Mouse (Mus musculus) embryonic facial prominence, embryonic 14.5 days (tissue): ENCODE results near the gene Fam104a. TPM values are rescaled to one million over a fixed set of nuclear protein-coding genes. Genes with fewer than 3 reads are reported as not detected.

Experiments
- ATAC-seq: fragments of 200-750 bp; cut with Nextera tagmentation; 2 replicates; pipeline ENCODE4 v1.8.0; 2017; ENCODE audit warnings: low read depth, moderate number of reproducible peaks, moderate TSS enrichment
- DNase-seq: peaks from one replicate; pipeline ENCODE4 v3.0.0-alpha.2; 2015; ENCODE audit warnings: low spot score
- H3K27ac ChIP-seq: fragments of 300-500 bp; sonication (generic); replicated peaks from 2 replicates; pipeline ENCODE4 v1.5.1; 2014; ENCODE audit warnings: low read depth, mild to moderate bottlenecking, low read length, moderate library complexity
- H3K27me3 ChIP-seq: fragments of 300-500 bp; sonication (generic); replicated peaks from 2 replicates; pipeline ENCODE4 v1.6.1; 2014; ENCODE audit warnings: low read length; ENCODE audit not compliant: control insufficient read depth, insufficient read depth
- H3K36me3 ChIP-seq: fragments of 300-500 bp; sonication (generic); 2 replicates; pipeline ENCODE4 v1.6.1; 2014; ENCODE audit warnings: low read length, mixed read lengths; ENCODE audit not compliant: control insufficient read depth, insufficient read depth
- H3K4me1 ChIP-seq: fragments of 300-500 bp; sonication (generic); 2 replicates; pipeline ENCODE4 v1.6.1; 2014; ENCODE audit warnings: antibody characterized with exemption, low read length; ENCODE audit not compliant: control insufficient read depth, insufficient read depth
- H3K4me2 ChIP-seq: fragments of 300-500 bp; sonication (generic); 2 replicates; pipeline ENCODE4 v1.6.1; 2014; ENCODE audit warnings: low read depth, mild to moderate bottlenecking, low read length, moderate library complexity, mixed read lengths
- H3K4me3 ChIP-seq: fragments of 300-500 bp; sonication (generic); 2 replicates; pipeline ENCODE4 v1.5.1; 2014; ENCODE audit warnings: low read depth, mild to moderate bottlenecking, low read length
- H3K9ac ChIP-seq: fragments of 300-500 bp; sonication (generic); 2 replicates; pipeline ENCODE4 v1.6.1; 2014; ENCODE audit warnings: low read depth, mild to moderate bottlenecking, low read length, moderate library complexity, mixed read lengths
- H3K9me3 ChIP-seq: fragments of 300-500 bp; sonication (generic); 2 replicates; pipeline ENCODE4 v1.6.1; 2016; ENCODE audit warnings: low read length; ENCODE audit not compliant: control insufficient read depth
- whole genome bisulfite sequencing: fragments of 180-500 bp; shearing (Covaris S2); extraction: QIAGEN DNeasy Blood & Tissue Kit; methylation state at CpG from one replicate; pipeline ENCODE4 v1.1.7; 2014; 5-methylcytosine and 5-hydroxymethylcytosine counted together
- polyA plus RNA-seq: library from polyadenylated mRNA; unstranded; fragments of >200 nt; fragmentation: Nextera tagmentation; extraction: Ambion mirVana; gene quantifications from 2 replicates; pipeline ENCODE4 v1.2.1, GENCODE M21; 2014

The Fam104a gene
- polyA plus RNA-seq, 1 experiment from 2014 or later = 48.6 TPM

- peaks cover 17% of the 10 kb centered on the region for H3K36me3 ChIP-seq
- peaks cover 14% of the 10 kb centered on the region for H3K4me1 ChIP-seq
- H3K27ac ChIP-seq = no peak overlapping the region
- ATAC-seq (peak; percentile 31; the same call in 1 of the 2 replicates), DNase-seq (peak; percentile 82)
- H3K27me3 ChIP-seq = no peaks in the 10 kb centered on the region
- 0 out of 2 replicates have a peak, but pooled peaks cover 5% of the 10 kb centered on the region for H3K9me3 ChIP-seq
- H3K9ac ChIP-seq = peak overlapping the region; percentile 53
- no peak overlapping the region for H3K4me3 ChIP-seq
- peak overlapping the region; percentile 66; the same call in 1 of the 2 replicates for H3K4me2 ChIP-seq
- 4% methylated on average over 15 of the region's 15 CpGs for WGBS
These were observed 35.8 kb downstream of the Fam104a start for GRCm38 (mm10) chr11:113648152-113648551.

- Histone ChIP-seq H3K27ac (no peak overlapping the region), H3K27me3 (no peaks in the 10 kb centered on the region), H3K36me3 (no peaks in the 10 kb centered on the region), H3K9ac (no peak overlapping the region), H3K4me1 (peaks cover 10% of the 10 kb centered on the region), H3K4me2 (no peak overlapping the region), H3K4me3 (no peak overlapping the region), H3K9me3 (0 out of 2 replicates have a peak, but pooled peaks cover 5% of the 10 kb centered on the region)
- ATAC-seq = no peak
- no peak for DNase-seq
- 83% methylated on average over 3 of the region's 3 CpGs for WGBS
These were observed 38.8 kb downstream of the Fam104a start for GRCm38 (mm10) chr11:113645181-113645580.

- WGBS = 88% methylated on average over 12 of the region's 12 CpGs
These were observed 45.3 kb downstream of the Fam104a start for GRCm38 (mm10) chr11:113638680-113639079.

GRCm38 (mm10) chr11:113634699-113635121 lies 49.2 kb downstream of the Fam104a start:
- H3K36me3 ChIP-seq = no peaks in the 10 kb centered on the region
- ATAC-seq (no peak), DNase-seq (no peak)
- H3K27me3 ChIP-seq = no peaks in the 10 kb centered on the region
- no peak overlapping the region for H3K27ac ChIP-seq
- H3K4me1 ChIP-seq = no peaks in the 10 kb centered on the region
- H3K9ac ChIP-seq = no peak overlapping the region
- no peaks in the 10 kb centered on the region for H3K9me3 ChIP-seq
- no peak overlapping the region for H3K4me3 ChIP-seq
- 63% methylated on average over 10 of the region's 10 CpGs for WGBS
- no peak overlapping the region for H3K4me2 ChIP-seq

More at GRCm38 (mm10) chr11:113638680-113639079, 45.3 kb downstream of the Fam104a start:
- H3K4me3 ChIP-seq = no peak overlapping the region
- no peaks in the 10 kb centered on the region for H3K27me3 ChIP-seq
- ATAC-seq (no peak), DNase-seq (no peak)
- no peak overlapping the region for H3K9ac ChIP-seq
- no peak overlapping the region for H3K4me2 ChIP-seq
- no peak overlapping the region for H3K27ac ChIP-seq
- no peaks in the 10 kb centered on the region for H3K36me3 ChIP-seq
- H3K9me3 ChIP-seq = no peaks in the 10 kb centered on the region
- no peaks in the 10 kb centered on the region for H3K4me1 ChIP-seq

GRCm38 (mm10) chr11:113633398-113633797 lies 50.6 kb downstream of the Fam104a start:
- no peak for DNase-seq
- Histone ChIP-seq H3K4me1 (no peaks in the 10 kb centered on the region), H3K36me3 (no peaks in the 10 kb centered on the region), H3K9me3 (no peaks in the 10 kb centered on the region), H3K4me3 (no peak overlapping the region), H3K4me2 (no peak overlapping the region), H3K27ac (no peak overlapping the region), H3K27me3 (no peaks in the 10 kb centered on the region), H3K9ac (no peak overlapping the region)
- no peak for ATAC-seq
- WGBS = 90% methylated on average over 5 of the region's 5 CpGs

GRCm38 (mm10) chr11:113632303-113632702 lies 51.7 kb downstream of the Fam104a start:
- 75% methylated on average over 7 of the region's 7 CpGs for WGBS
- H3K4me2 ChIP-seq = no peak overlapping the region
- H3K4me1 ChIP-seq = no peaks in the 10 kb centered on the region
- no peak overlapping the region for H3K9ac ChIP-seq
- H3K27ac ChIP-seq = no peak overlapping the region
- ATAC-seq (no peak), DNase-seq (no peak)
- H3K36me3 ChIP-seq = no peaks in the 10 kb centered on the region
- no peak overlapping the region for H3K4me3 ChIP-seq
- H3K9me3 ChIP-seq = no peaks in the 10 kb centered on the region
- H3K27me3 ChIP-seq = no peaks in the 10 kb centered on the region

GRCm38 (mm10) chr11:113631862-113632261 lies 52.1 kb downstream of the Fam104a start:
- Histone ChIP-seq H3K4me1 (no peaks in the 10 kb centered on the region), H3K27ac (no peak overlapping the region), H3K9ac (no peak overlapping the region), H3K9me3 (no peaks in the 10 kb centered on the region), H3K4me3 (no peak overlapping the region), H3K36me3 (no peaks in the 10 kb centered on the region), H3K27me3 (no peaks in the 10 kb centered on the region), H3K4me2 (no peak overlapping the region)
- WGBS = 82% methylated on average over 8 of the region's 8 CpGs
- no peak for DNase-seq
- ATAC-seq = no peak

GRCm38 (mm10) chr11:113631302-113631701 lies 52.7 kb downstream of the Fam104a start:
- no peak overlapping the region for H3K9ac ChIP-seq
- H3K9me3 ChIP-seq = no peaks in the 10 kb centered on the region
- H3K4me3 ChIP-seq = no peak overlapping the region
- no peak overlapping the region for H3K4me2 ChIP-seq
- ATAC-seq = no peak
- H3K27me3 ChIP-seq = no peaks in the 10 kb centered on the region
- no peak overlapping the region for H3K27ac ChIP-seq
- whole genome bisulfite sequencing = 81% methylated on average over 8 of the region's 8 CpGs
- no peaks in the 10 kb centered on the region for H3K36me3 ChIP-seq
- DNase-seq = no peak
- no peaks in the 10 kb centered on the region for H3K4me1 ChIP-seq

GRCm38 (mm10) chr11:113630642-113631041 lies 53.3 kb downstream of the Fam104a start:
- Histone ChIP-seq H3K4me1 (no peaks in the 10 kb centered on the region), H3K4me2 (no peak overlapping the region), H3K9ac (no peak overlapping the region), H3K9me3 (no peaks in the 10 kb centered on the region), H3K27ac (no peak overlapping the region), H3K36me3 (no peaks in the 10 kb centered on the region), H3K4me3 (no peak overlapping the region), H3K27me3 (no peaks in the 10 kb centered on the region)
- WGBS = 52% methylated on average over 7 of the region's 7 CpGs
- no peak for ATAC-seq
- no peak for DNase-seq
